Mouse (Mus musculus) forebrain, postnatal 0 days (tissue): ENCODE data around the gene Gsta2. TPM values are rescaled to one million over a fixed set of nuclear protein-coding genes. Genes with fewer than 3 reads are reported as not detected.
A peak's percentile ranks its signal among the peaks of the same experiment; 100 is the strongest.

Source experiments
- ATAC-seq: fragments of 200-750 bp; cut with Nextera tagmentation; 2 replicates; pipeline ENCODE4 v1.8.0; 2017; ENCODE audit warnings: mild to moderate bottlenecking, moderate library complexity
- DNase-seq: peaks from one replicate; pipeline ENCODE4 v3.0.0-alpha.2; 2015
- H3K27ac ChIP-seq: fragments of 300-500 bp; sonication (generic); 2 replicates; pipeline ENCODE4 v1.5.1; 2014; ENCODE audit warnings: low read depth, mild to moderate bottlenecking, antibody characterized with exemption, low read length, moderate library complexity, mixed read lengths
- H3K27me3 ChIP-seq: fragments of 300-500 bp; sonication (generic); 2 replicates; pipeline ENCODE4 v1.6.1; 2014; ENCODE audit warnings: mild to moderate bottlenecking, low read length, mixed read lengths; ENCODE audit not compliant: insufficient read depth
- H3K36me3 ChIP-seq: fragments of 300-500 bp; sonication (generic); 2 replicates; pipeline ENCODE4 v1.6.1; 2014; ENCODE audit warnings: mild to moderate bottlenecking, moderate library complexity; ENCODE audit not compliant: insufficient read depth
- H3K4me1 ChIP-seq: fragments of 300-500 bp; sonication (generic); 2 replicates; pipeline ENCODE4 v1.6.1; 2014; ENCODE audit warnings: antibody characterized with exemption; ENCODE audit not compliant: insufficient read depth
- H3K4me2 ChIP-seq: fragments of 300-500 bp; sonication (generic); 2 replicates; pipeline ENCODE4 v1.6.1; 2014; ENCODE audit warnings: low read depth, mild to moderate bottlenecking, moderate library complexity
- H3K4me3 ChIP-seq: fragments of 300-500 bp; sonication (generic); 2 replicates; pipeline ENCODE4 v1.5.1; 2014; ENCODE audit warnings: low read depth, low read length, mixed read lengths
- H3K9ac ChIP-seq: fragments of 300-500 bp; sonication (generic); 2 replicates; pipeline ENCODE4 v1.6.1; 2014; ENCODE audit warnings: mild to moderate bottlenecking
- H3K9me3 ChIP-seq: fragments of 300-500 bp; sonication (generic); 2 replicates; pipeline ENCODE4 v1.6.1; 2016; ENCODE audit warnings: low read length
- CTCF ChIP-seq: sonication (generic); IDR thresholded peaks from 2 replicates; pipeline ENCODE4 v1.5.1; 2016; ENCODE audit warnings: antibody characterized with exemption, control low read depth, low read depth
- WGBS: fragments of 180-500 bp; shearing (Covaris S2); extraction: QIAGEN DNeasy Blood & Tissue Kit; methylation state at CpG from one replicate; pipeline ENCODE4 v1.1.7; 2014; 5-methylcytosine and 5-hydroxymethylcytosine counted together
- polyA plus RNA-seq: library from polyadenylated mRNA; unstranded; fragments of >200 nt; fragmentation: Nextera tagmentation; extraction: Ambion mirVana; gene quantifications from 2 replicates; pipeline ENCODE4 v1.2.1, GENCODE M21; 2015
- total RNA-seq: library from RNA; depleted of rRNA; stranded (reverse); fragments of >200 nt; gene quantifications from 2 replicates; pipeline ENCODE4 v1.2.3, GENCODE M21; 2014; rRNA removed

The Gsta2 gene
- not detected in 2 replicates for total RNA-seq
- not detected in 2 replicates for polyA plus RNA-seq

- no peaks in the 10 kb centered on the region for H3K27me3 ChIP-seq
- no peak within 1 kb of the TSS for H3K27ac ChIP-seq
- no peak within 1 kb of the TSS for H3K4me2 ChIP-seq
- no peaks in the 10 kb centered on the region for H3K4me1 ChIP-seq
- no peak for ATAC-seq
- H3K4me3 ChIP-seq = no peak within 1 kb of the TSS
- DNase-seq = no peak
- no peak for TF ChIP-seq CTCF
- H3K9ac ChIP-seq = no peak within 1 kb of the TSS
- H3K9me3 ChIP-seq = no peaks in the 10 kb centered on the region
- 91% methylated on average over 8 of the region's 8 CpGs for WGBS
- H3K36me3 ChIP-seq = no peaks in the 10 kb centered on the region
Observed at GRCm38 (mm10) chr9:78355611-78356010, at the start of gene Gsta2. TSS of gene Gsta2 (minus strand) at chr9:78355788.

GRCm38 (mm10) chr9:78401596-78401995 is 46.0 kb upstream of the Gsta2 start:
- no peak overlapping the region for H3K27ac ChIP-seq
- ATAC-seq (no peak), DNase-seq (no peak)
- H3K9ac ChIP-seq = no peak overlapping the region
- H3K4me1 ChIP-seq = no peaks in the 10 kb centered on the region
- no peak for TF ChIP-seq CTCF
- peaks cover 11% of the 10 kb centered on the region; the same call in 1 of the 2 replicates for H3K27me3 ChIP-seq
- no peak overlapping the region for H3K4me2 ChIP-seq
- H3K9me3 ChIP-seq = no peaks in the 10 kb centered on the region
- WGBS = 86% methylated on average over 7 of the region's 7 CpGs
- H3K4me3 ChIP-seq = no peak overlapping the region
- no peaks in the 10 kb centered on the region for H3K36me3 ChIP-seq

GRCm38 (mm10) chr9:78400570-78400969 is 45.0 kb upstream of the Gsta2 start:
- WGBS = 86% methylated on average over 5 of the region's 5 CpGs
- Histone ChIP-seq H3K4me2 (no peak overlapping the region), H3K27ac (no peak overlapping the region), H3K9me3 (no peaks in the 10 kb centered on the region), H3K4me1 (no peaks in the 10 kb centered on the region), H3K9ac (no peak overlapping the region), H3K36me3 (no peaks in the 10 kb centered on the region), H3K27me3 (peaks cover 22% of the 10 kb centered on the region), H3K4me3 (no peak overlapping the region)
- TF ChIP-seq CTCF = no peak
- ATAC-seq (no peak), DNase-seq (no peak)

GRCm38 (mm10) chr9:78396517-78396916 is 40.9 kb upstream of the Gsta2 start:
- no peak for TF ChIP-seq CTCF
- no peak overlapping the region for H3K9ac ChIP-seq
- no peaks in the 10 kb centered on the region for H3K9me3 ChIP-seq
- DNase-seq (no peak), ATAC-seq (no peak)
- no peak overlapping the region; the same call in 1 of the 2 replicates for H3K4me2 ChIP-seq
- WGBS = 59% methylated on average over 9 of the region's 9 CpGs
- H3K27me3 ChIP-seq = peaks cover 44% of the 10 kb centered on the region
- no peak overlapping the region for H3K4me3 ChIP-seq
- H3K4me1 ChIP-seq = no peaks in the 10 kb centered on the region
- no peak overlapping the region for H3K27ac ChIP-seq
- H3K36me3 ChIP-seq = no peaks in the 10 kb centered on the region

- DNase-seq (peak; percentile 71), ATAC-seq (peak; percentile 95)
- Histone ChIP-seq H3K9me3 (no peaks in the 10 kb centered on the region), H3K4me2 (peak within 1 kb of the TSS; percentile 49), H3K27ac (no peak within 1 kb of the TSS), H3K4me1 (no peaks in the 10 kb centered on the region), H3K36me3 (no peaks in the 10 kb centered on the region), H3K27me3 (peaks cover 44% of the 10 kb centered on the region), H3K9ac (0 out of 2 replicates have a peak within 1 kb of the TSS, but pooled peaks have one; percentile 10), H3K4me3 (peak within 1 kb of the TSS; percentile 37)
- no peak for TF ChIP-seq CTCF
- WGBS = 7% methylated on average over 88 of the region's 93 CpGs
Observed at GRCm38 (mm10) chr9:78395630-78396351, 40.2 kb upstream of the Gsta2 start, which contains the start of gene Ddx43. TSS of gene Ddx43 (plus strand) at chr9:78395777.

- DNase-seq (no peak), ATAC-seq (no peak; the same call in 1 of the 2 replicates)
- no peak overlapping the region for H3K9ac ChIP-seq
- WGBS = 38% methylated on average over 11 of the region's 11 CpGs
- no peaks in the 10 kb centered on the region for H3K36me3 ChIP-seq
- no peaks in the 10 kb centered on the region for H3K9me3 ChIP-seq
- H3K27me3 ChIP-seq = peaks cover 44% of the 10 kb centered on the region
- H3K27ac ChIP-seq = no peak overlapping the region
- H3K4me1 ChIP-seq = no peaks in the 10 kb centered on the region
- H3K4me3 ChIP-seq = peak overlapping the region; percentile 37
- peak overlapping the region; percentile 49 for H3K4me2 ChIP-seq
- no peak for TF ChIP-seq CTCF
Observed at GRCm38 (mm10) chr9:78395244-78395629, 39.6 kb upstream of the Gsta2 start.

GRCm38 (mm10) chr9:78394602-78395001 is 39.0 kb upstream of the Gsta2 start:
- TF ChIP-seq CTCF = no peak
- H3K36me3 ChIP-seq = no peaks in the 10 kb centered on the region
- H3K9me3 ChIP-seq = no peaks in the 10 kb centered on the region
- H3K27me3 ChIP-seq = peaks cover 44% of the 10 kb centered on the region
- no peak overlapping the region for H3K27ac ChIP-seq
- WGBS = 71% methylated on average over 7 of the region's 7 CpGs
- no peak overlapping the region for H3K4me3 ChIP-seq
- no peak for DNase-seq
- H3K4me1 ChIP-seq = no peaks in the 10 kb centered on the region
- H3K4me2 ChIP-seq = no peak overlapping the region
- no peak overlapping the region for H3K9ac ChIP-seq
- ATAC-seq = no peak
